Mouse (Mus musculus) lung, postnatal 25 days (tissue): ENCODE measurements at regions not wholly inside any gene's neighbourhood (a gene's known extent, or its start where the extent isn't known, plus 50 kb on each side); places are given as distances from the start of the nearest gene placed in this dataset.
A peak's percentile ranks its signal among the peaks of the same experiment; 100 is the strongest.

ENCODE experiments used
- DNase-seq: peaks from one replicate; pipeline ENCODE4 v3.0.0; 2022; ENCODE audit warnings: low spot score

DNA sequence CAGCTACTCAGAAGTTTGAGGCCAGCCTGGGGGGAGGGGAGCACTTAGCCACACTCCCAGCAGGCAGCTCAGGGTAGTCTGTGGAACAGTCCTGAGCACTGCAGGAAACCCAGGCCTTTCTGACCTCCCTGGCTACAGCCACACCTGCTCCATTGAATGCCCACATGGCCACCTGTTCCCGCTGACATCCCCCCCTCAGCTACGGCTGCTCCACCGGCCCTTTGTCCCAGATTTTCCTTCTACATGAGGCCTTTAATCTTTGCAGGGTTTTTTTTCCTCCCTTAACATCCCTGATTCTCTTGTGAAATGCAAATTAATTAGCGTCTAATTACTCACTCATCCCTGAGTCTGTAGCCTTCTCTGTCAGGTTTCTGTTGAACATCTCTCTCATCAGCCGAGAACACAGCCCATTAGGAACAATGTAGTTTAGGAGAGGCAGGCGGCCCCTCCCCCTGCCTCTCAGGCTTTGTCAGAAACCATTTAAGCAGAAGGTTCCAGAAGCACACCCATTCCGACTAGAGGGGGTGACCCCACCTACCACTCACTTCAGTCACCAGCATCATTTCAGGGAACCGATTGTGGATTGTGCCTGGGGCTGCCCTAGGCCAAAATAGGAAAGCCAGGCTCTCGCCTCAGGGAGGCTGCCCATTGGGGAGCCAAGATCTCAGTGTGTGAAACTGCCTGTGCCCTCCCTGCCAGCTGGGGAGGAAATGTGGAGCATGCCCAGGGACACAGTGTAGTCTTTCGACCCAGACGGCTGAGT lies 78.8 kb upstream of the Tle3 start:
- DNase-seq: no peak

- DNase-seq: no peak
Measured at GRCm38 (mm10) chr9:61295001-61295400, 77.2 kb upstream of the Tle3 start.

- DNase-seq: no peak
Measured at GRCm38 (mm10) chr9:61296311-61296947, 75.7 kb upstream of the Tle3 start.

- no peak for DNase-seq
Measured at GRCm38 (mm10) chr9:61297385-61297784, 74.8 kb upstream of the Tle3 start.

- peak; percentile 30 for DNase-seq
Measured at GRCm38 (mm10) chr9:61299873-61300560, 72.1 kb upstream of the Tle3 start.

- no peak for DNase-seq
Measured at GRCm38 (mm10) chr9:61301070-61301469, 71.1 kb upstream of the Tle3 start.

- no peak for DNase-seq
Measured at GRCm38 (mm10) chr9:61302724-61303123, 69.4 kb upstream of the Tle3 start.

DNA sequence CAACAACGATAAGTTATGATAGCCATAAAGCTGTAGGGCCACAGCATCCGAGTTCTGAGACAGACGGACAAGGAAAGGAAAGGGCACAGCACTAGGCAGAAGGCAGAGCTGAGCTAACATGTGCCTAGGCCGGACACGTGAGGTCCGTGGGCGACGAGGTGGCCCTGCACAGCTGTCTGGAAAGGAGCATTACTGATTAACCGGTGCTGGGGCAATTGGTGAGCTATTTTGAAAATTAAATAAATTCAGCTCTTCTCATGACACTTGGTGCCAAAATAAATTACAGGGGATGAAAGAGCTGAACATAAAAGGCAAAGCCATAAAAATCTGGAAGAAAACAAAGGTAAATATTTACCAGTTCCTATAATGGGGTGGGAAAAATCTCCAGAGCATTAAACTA lies 65.9 kb upstream of the Tle3 start:
- no peak for DNase-seq

- DNase-seq: no peak
Measured at GRCm38 (mm10) chr9:61309096-61309495, 63.1 kb upstream of the Tle3 start.

DNA sequence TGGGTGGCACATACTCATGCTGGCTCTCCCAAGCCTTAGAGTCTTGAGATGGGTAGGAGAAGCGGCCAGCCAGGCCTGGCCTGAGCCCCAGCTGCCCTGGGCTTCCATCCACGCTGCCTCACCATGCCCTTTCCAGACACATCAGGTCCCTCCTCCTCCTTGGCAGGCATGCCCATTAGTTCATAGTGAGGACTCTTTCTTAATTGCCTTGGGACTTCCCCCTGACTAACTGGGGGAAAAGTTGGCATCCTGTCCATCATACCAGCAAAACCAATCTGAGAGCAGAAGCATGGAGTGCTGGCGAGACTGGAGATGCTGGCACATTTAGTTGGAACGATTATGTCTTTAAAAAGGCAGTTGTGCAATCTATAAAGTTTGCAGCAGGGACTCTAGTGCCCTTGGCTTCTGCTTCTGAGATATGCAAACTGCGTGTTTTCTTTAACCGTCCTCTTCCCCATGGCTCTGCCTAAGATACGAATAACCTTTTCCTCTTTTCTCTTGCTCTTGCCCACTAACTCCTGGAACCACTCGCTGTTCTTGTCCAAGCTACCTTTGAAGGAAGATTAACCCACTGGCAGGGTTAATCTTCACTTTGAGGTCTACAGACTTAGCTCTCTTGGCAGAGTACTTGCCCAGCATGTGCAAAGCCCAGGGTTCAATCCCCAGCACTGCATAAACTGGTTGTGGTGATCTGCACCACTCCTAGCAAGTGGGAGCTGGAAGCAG lies 62.2 kb upstream of the Tle3 start:
- DNase-seq: peak; percentile 67

DNA sequence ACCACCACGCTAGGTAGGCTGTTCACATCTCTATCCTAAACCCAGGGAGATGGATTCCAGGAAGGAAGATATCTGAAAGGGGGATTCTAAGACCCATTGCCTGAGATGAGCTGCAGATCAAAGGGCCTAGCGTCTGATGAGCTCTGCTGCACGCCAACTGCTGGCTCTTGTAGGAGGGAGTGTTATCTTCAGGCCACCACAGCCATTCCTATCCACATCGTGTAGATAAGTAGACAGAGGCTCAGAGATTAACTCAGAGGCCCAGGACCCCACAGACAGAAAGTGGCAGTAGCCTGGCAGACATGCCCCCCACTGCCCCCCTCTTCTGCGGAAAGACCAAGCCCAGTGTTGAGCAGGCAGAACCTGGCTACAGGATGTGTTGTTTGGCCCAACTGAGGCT lies 61.6 kb upstream of the Tle3 start:
- no peak for DNase-seq

DNA sequence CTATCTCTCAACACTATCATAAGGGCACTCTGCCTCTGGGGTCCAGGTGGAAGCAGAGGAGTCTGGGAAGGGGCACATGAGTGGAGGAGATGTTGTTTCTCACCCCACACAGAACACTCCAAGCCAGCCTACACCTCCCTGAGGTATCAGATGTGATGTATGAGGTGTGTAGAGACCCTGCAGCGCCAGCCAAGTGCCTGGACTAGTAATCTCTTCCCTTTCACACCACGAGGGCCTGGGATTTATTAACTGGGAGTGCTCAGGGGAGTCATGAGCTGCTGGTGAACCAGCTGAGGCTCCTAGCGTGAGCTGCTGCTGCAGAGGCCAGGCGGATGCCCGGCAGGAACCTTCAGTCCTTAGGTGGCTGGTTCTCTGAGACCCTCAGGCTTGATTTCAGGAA lies 60.6 kb upstream of the Tle3 start:
- no peak for DNase-seq

DNA sequence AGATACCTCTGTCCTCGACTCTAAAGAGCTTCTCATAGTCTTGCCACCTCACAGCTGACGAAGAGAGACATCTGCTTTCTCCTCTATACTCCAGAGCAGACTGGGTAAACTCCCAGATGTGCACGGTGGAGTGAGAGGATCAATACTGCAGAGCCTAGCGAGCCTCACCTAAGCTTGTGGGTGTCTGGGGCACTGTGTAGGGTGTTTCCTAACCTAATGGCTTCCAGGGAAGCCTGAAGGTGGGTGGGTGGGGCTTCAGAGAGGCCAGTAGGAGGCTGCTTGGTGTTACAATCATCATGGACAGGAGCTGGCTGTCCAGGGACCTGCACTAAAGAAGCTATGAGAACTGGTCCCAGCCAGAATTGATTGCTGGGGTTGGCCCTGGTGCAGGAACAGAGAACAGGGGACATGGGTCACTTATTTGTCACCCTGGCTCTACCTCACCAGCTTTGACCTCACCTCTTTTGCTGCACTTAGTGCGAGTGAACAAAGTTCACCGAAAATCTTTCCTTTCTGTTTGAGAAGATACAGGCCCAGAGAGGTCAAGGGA lies 57.5 kb upstream of the Tle3 start:
- no peak for DNase-seq

GRCm38 (mm10) chr9:61315371-61316298 lies 56.5 kb upstream of the Tle3 start:
- peak; percentile 60 for DNase-seq

GRCm38 (mm10) chr9:61316442-61316841 lies 55.7 kb upstream of the Tle3 start:
- no peak for DNase-seq

- no peak for DNase-seq
Measured at GRCm38 (mm10) chr9:61319721-61320120, 52.4 kb upstream of the Tle3 start.

DNA sequence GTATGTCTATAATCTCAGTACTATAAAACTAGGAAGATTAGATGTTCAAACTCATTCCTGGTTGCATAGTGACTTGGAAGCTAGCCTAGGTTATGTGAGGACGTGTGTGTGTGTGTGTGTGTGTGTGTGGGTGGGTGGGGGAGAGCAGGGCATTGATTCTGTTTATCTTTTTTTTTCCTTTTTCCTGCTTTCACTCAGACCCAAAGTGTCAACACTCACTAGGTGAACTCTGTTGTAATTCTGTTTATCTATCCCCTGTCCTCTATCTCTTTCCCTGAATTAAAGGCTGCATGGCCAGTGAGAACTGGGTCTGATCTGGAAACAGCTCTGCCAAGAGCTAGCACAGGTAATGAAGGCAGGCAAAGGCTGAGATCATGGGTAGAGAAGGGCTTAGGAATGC lies 50.9 kb upstream of the Tle3 start:
- no peak for DNase-seq

DNA sequence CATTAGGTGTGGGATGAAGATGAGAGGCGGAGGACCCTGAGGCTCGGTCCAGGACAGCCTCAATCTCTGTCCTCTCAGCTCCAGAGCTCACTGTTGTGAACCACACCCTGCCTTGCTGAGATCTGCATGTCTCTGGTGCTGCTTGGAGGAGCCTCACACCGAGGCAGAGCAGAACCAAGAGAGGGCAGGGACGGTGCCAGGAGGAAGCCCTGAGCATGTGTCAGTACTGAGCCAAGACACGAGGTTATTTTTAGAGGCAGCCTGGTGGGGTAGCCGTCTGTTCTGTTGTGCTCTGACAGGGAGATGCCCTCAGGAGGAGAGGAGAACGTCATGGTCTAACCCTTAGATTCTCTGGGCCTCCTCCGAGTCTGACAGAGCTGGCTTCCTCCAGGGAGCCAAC lies 50.3 kb upstream of the Tle3 start:
- DNase-seq: no peak

GRCm38 (mm10) chr9:61322333-61322732 lies 49.8 kb upstream of the Tle3 start:
- no peak for DNase-seq
